9 mouse cellular contexts compared by ENCODE assay signal in genomic region chr6:71156674-71157326, GRCm38 (mm10). TPM values are rescaled to one million over a fixed set of nuclear protein-coding genes. Genes with fewer than 3 reads are reported as not detected.
DNase-seq lines count a peak whose midpoint lies in the region; ATAC-seq and TF ChIP-seq lines count a peak whose summit lies in the region.
"Had no signal": no experiment of that assay in that cellular context is flagged by ENCODE, and none has a peak within 500 bp of the region (broad histone marks: within the 10 kb centered on the region; RNA-seq: fewer than 3 reads in every experiment).

No protein-coding gene starts in this region.

- no peak for ATAC-seq in kidney, embryonic 15.5 days (replicated peaks; ENCODE audit: low FRiP score)
- ATAC-seq in midbrain, postnatal 0 days (ENCODE audit: low FRiP score): no peak

- peaks cover 2% of the 10 kb centered on the region; the same call in 1 of the 2 replicates for H3K4me1 ChIP-seq in kidney, adult 2 months (ENCODE audit: control insufficient read depth, insufficient read depth, low read length)
- no peaks in the 10 kb centered on the region for H3K4me1 ChIP-seq in kidney, embryonic 15.5 days
- H3K4me1 ChIP-seq in E14TG2a.4 (replicated peaks; ENCODE audit: low read depth, low read length): peaks cover 14% of the 10 kb centered on the region
- H3K4me1 ChIP-seq in cortical plate, adult 2 months (ENCODE audit: control insufficient read depth, insufficient read depth, low read length): no peaks in the 10 kb centered on the region
- no peaks in the 10 kb centered on the region for H3K4me1 ChIP-seq in midbrain, postnatal 0 days (ENCODE audit: insufficient read depth, low read length)

- H3K27me3 ChIP-seq in kidney, adult 2 months (replicated peaks; ENCODE audit: control insufficient read depth, insufficient read depth, low read length): no peaks in the 10 kb centered on the region
- no peaks in the 10 kb centered on the region for H3K27me3 ChIP-seq in kidney, embryonic 15.5 days
- H3K27me3 ChIP-seq in E14TG2a.4 (ENCODE audit: insufficient read depth, low read length): no peaks in the 10 kb centered on the region
- H3K27me3 ChIP-seq in midbrain, postnatal 0 days (ENCODE audit: insufficient read depth, low read length): no peaks in the 10 kb centered on the region

- H3K27ac ChIP-seq in kidney, adult 2 months (ENCODE audit: insufficient read depth, low read depth, low read length): no peak overlapping the region
- H3K27ac ChIP-seq in kidney, embryonic 15.5 days: no peak overlapping the region
- H3K27ac ChIP-seq in cortical plate, adult 2 months (ENCODE audit: insufficient read depth, low read length): no peak overlapping the region
- H3K27ac ChIP-seq in midbrain, postnatal 0 days (ENCODE audit: low read depth, low read length): no peak overlapping the region

- peak; percentile 57 for TF ChIP-seq CTCF in kidney, adult 2 months (conservative IDR thresholded peaks at IDR 0.05; ENCODE audit: insufficient read depth, insufficient read length, low read depth, low read length)
- peak; percentile 96 for TF ChIP-seq CTCF in E14TG2a.4 (conservative IDR thresholded peaks at IDR 0.05; ENCODE audit: low read length)
- TF ChIP-seq CTCF in cortical plate, adult 2 months (IDR thresholded peaks at IDR 0.05; ENCODE audit: extremely low read depth, insufficient read depth, low read length): peak; percentile 19; the same call in 1 of the 2 replicates
- TF ChIP-seq CTCF in midbrain, postnatal 0 days (IDR thresholded peaks at IDR 0.05): peak; percentile 29; the same call in 1 of the 2 replicates

- no peak overlapping the region for H3K4me2 ChIP-seq in kidney, embryonic 15.5 days
- H3K4me2 ChIP-seq in midbrain, postnatal 0 days (ENCODE audit: low read depth, low read length, poor library complexity, severe bottlenecking): no peak overlapping the region

- H3K9me3 ChIP-seq in kidney, embryonic 15.5 days (replicated peaks): no peaks in the 10 kb centered on the region
- H3K9me3 ChIP-seq in E14TG2a.4 (ENCODE audit: low read length): 0 out of 2 replicates have a peak, but pooled peaks cover 3% of the 10 kb centered on the region
- H3K9me3 ChIP-seq in midbrain, postnatal 0 days (ENCODE audit: low read length): no peaks in the 10 kb centered on the region

- H3K36me3 ChIP-seq in kidney, adult 2 months (ENCODE audit: control insufficient read depth, insufficient read depth, low read length): no peaks in the 10 kb centered on the region
- H3K36me3 ChIP-seq in kidney, embryonic 15.5 days: no peaks in the 10 kb centered on the region
- H3K36me3 ChIP-seq in E14TG2a.4 (ENCODE audit: insufficient read depth, low read length): no peaks in the 10 kb centered on the region
- no peaks in the 10 kb centered on the region for H3K36me3 ChIP-seq in midbrain, postnatal 0 days (ENCODE audit: insufficient read depth, low read length)

- WGBS in kidney, adult 2 months: 72% methylated on average over 5 of the region's 5 CpGs
- 76% methylated on average over 5 of the region's 5 CpGs for WGBS in kidney, embryonic 15.5 days
- 79% methylated on average over 5 of the region's 5 CpGs for WGBS in midbrain, postnatal 0 days

- no peak for TF ChIP-seq POLR2A in kidney, adult 2 months (IDR thresholded peaks at IDR 0.05; ENCODE audit: low read depth, low read length)
- no peak for TF ChIP-seq POLR2A in cortical plate, adult 2 months (IDR thresholded peaks at IDR 0.05; ENCODE audit: extremely low read depth, insufficient read depth, low read length)

- H3K9ac ChIP-seq in kidney, embryonic 15.5 days: no peak overlapping the region
- no peak overlapping the region for H3K9ac ChIP-seq in midbrain, postnatal 0 days (replicated peaks; ENCODE audit: low read length, poor library complexity, severe bottlenecking)

- no peak overlapping the region for H3K4me3 ChIP-seq in kidney, adult 2 months (ENCODE audit: insufficient read depth, low read depth, low read length)
- no peak overlapping the region for H3K4me3 ChIP-seq in kidney, embryonic 15.5 days (replicated peaks)
- no peak overlapping the region for H3K4me3 ChIP-seq in E14TG2a.4 (replicated peaks; ENCODE audit: low read length)
- no peak overlapping the region for H3K4me3 ChIP-seq in cortical plate, adult 2 months (ENCODE audit: insufficient read depth, low read length)
- H3K4me3 ChIP-seq in midbrain, postnatal 0 days (ENCODE audit: low read depth, low read length): no peak overlapping the region

- DNase-seq in kidney, adult 2 months: peak; percentile 52
- DNase-seq in midbrain, postnatal 0 days (ENCODE audit: low spot score): no peak
- DNase-seq in right cerebral cortex, postnatal 4 days: no peak
- DNase-seq in right cerebral cortex, postnatal 25 days: no peak
- no peak for DNase-seq in layer of hippocampus, adult 11-12 months (ENCODE audit: low spot score)

RNA-seq across cellular contexts. Expression of gene Thnsl2, which starts 12.6 kb away (rescaled TPM):
- 251 and 265 TPM in 2 replicates for polyA plus RNA-seq in kidney, adult 2 months (2012; rRNA removed)
- polyA plus RNA-seq in kidney, embryonic 15.5 days (2015; fragmentation: Nextera tagmentation; extraction: Ambion mirVana): 36.7 and 39.9 TPM in 2 replicates
- 5.0 and 5.1 TPM in 2 replicates for polyA plus RNA-seq in cortical plate, adult 2 months (2012; rRNA removed)
- 3.7 and 7.3 TPM in 2 replicates for total RNA-seq in midbrain, postnatal 0 days (2014; rRNA removed)
- polyA plus RNA-seq in midbrain, postnatal 0 days (2015; fragmentation: Nextera tagmentation; extraction: Ambion mirVana): 4.9 and 5.4 TPM in 2 replicates

RNA-seq across cellular contexts. Expression of gene Fabp1, which starts 42.8 kb away (rescaled TPM):
- 3.2 and 8.3 TPM in 2 replicates for polyA plus RNA-seq in kidney, adult 2 months (2012; rRNA removed)
- polyA plus RNA-seq in kidney, embryonic 15.5 days (2015; fragmentation: Nextera tagmentation; extraction: Ambion mirVana): 3.5 and 4.4 TPM in 2 replicates
- polyA plus RNA-seq in cortical plate, adult 2 months (2012; rRNA removed): not detected in 2 replicates
- not detected in 2 replicates for total RNA-seq in midbrain, postnatal 0 days (2014; rRNA removed)
- not detected in 2 replicates for polyA plus RNA-seq in midbrain, postnatal 0 days (2015; fragmentation: Nextera tagmentation; extraction: Ambion mirVana)
- polyA plus RNA-seq: neural tube, embryonic 14.5 days had no signal

Comparison
In these comparisons a context has a peak if more than half of its experiments do, and no peak if none do; other contexts are left out.
1. CTCF ChIP-seq: peak in every context shown above with its lines; median percentile 96 in E14TG2a.4; 57 in kidney, adult 2 months; 29 in midbrain, postnatal 0 days; 19 in cortical plate, adult 2 months.